Mouse (Mus musculus): ENCODE results near the gene St6gal1.

St6gal1 gene

GRCm38 (mm10) chr16:23250556-23251444 lies 26.3 kb downstream of the St6gal1 start:
- DNase-seq (ENCODE audit: low spot score in 2 of 2), result no peak

DNA sequence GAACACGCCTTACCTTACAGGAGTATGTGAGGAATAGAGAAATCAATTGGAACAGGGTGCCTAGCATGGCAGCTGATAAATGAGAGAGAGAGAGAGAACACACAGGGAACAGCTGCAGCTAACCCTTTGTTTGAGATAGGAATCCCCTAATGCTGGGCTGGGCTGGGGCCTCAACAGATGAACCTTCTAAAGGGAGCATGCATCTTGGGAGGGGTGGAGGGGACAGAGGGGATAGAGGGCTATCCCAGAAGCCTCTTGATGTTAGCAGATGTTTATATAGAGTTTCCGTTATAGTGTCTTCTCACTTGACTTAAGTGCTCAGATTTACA lies 26.9 kb downstream of the St6gal1 start:
- no peak for DNase-seq (ENCODE audit: low spot score in 2 of 2)

DNA sequence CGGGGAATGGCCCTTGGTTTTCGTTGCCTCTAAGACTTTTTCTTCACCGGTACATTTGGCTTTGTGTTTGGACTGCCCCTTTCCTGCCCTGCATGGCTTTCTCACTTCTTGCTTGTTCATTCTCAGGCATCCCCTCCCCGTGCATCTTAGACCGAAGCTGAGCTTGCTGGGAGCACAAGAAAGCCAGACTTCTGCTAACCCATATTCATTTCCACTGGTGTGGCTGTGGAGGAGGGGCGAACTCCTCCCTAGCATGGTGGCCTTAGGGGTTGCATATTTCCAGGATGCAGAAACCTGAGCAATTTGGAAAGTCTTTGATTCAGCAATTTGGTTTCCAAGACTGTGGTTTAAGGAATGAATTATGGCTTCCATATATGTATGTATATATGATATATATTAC lies 29.1 kb downstream of the St6gal1 start:
- peak in 1 of 2 experiments; percentile 13 for DNase-seq (ENCODE audit: low spot score in 2 of 2)

DNA sequence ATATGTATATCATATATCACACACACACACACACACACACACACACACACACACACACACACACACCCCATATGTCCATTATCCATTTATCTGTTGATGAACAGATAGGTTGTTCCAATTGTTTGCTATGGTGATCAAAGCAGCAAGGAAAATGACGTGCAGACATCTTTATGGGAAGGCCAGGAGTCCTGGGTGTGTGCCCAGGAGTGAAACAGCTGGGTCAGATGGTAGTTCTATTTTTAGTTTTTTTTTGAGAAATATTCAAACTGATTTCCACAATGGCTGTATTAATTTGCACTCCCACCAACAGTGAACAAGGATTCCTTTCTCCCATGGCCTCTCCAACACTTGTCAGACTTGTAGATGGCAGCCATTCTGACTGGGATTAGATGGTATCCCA lies 29.5 kb downstream of the St6gal1 start:
- no peak for DNase-seq (ENCODE audit: low spot score in 2 of 2)

DNA sequence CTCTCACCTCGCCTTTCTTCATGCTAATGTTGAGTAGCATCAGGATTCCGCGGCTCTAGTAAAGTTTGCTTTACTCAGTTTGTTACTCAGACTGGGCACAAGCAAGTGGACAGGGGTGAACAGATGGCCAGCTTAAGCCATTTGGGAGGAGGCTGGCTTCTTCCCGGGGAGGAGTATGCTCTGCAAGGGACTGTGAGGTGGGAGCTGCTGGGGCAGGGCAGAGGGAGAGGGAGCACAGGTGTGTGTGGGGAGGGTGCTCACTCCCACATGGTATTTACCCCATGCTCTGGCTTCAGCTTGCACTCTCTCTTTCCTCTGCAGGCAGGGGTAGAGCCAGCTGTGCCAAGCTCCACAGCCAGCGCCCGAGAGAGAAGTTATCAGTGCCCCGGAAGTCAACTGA lies 32.1 kb downstream of the St6gal1 start:
- peak in 1 of 2 experiments; percentile 15 for DNase-seq (ENCODE audit: low spot score in 2 of 2)

DNA sequence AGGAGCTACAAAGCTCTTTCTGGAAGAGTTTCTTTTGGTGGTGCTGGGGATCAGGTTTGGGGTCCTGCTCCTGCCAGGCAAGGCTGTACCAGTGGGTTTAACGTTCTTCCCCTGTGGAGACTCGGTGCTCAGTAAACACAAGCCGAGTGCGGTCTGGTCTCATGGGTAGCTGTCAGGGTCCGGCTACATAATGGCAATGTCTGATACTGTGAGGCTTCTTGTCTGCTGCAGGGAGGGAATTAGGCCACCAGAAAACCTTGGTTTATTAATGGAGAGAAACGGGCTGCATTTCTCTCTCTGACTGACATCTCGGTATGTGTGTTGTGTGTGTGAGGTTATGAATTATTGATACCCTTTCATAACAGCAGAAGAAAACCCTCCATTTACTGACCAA lies 33.9 kb downstream of the St6gal1 start:
- peak in 1 of 2 experiments; percentile 6 for DNase-seq (ENCODE audit: low spot score in 2 of 2)

DNA sequence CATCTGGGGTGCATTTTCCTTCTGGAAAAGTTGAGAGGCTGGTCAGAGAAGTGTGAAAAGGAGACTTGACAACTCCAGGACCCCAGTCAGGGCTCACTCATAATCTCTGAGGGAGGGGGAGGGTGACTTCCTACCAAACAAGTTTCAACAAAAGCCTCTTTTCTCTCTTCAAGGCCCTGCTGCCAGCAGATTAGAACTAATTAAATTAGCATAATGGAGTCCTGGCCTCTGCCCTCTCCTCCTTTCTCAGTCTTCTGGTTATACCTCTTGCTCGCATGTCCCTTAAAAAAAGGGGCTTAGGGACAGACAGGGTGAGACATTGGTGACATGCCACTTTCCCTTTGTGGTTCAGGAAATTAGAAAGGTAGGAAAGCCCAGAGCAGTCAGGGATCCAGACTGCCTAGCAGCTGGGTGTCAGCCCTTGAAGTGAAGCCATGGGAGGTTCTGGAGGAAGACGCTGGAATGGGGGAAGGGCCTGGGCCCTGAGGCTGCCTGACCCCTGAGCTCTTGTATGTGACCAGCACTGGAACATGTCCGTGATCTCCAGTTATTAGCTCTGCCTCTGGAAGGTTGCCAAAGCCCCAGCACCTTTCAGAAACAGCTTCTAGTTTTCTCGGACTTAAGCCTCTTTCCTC lies 34.4 kb downstream of the St6gal1 start:
- peak in 1 of 2 experiments; percentile 14 for DNase-seq (ENCODE audit: low spot score in 2 of 2)

DNA sequence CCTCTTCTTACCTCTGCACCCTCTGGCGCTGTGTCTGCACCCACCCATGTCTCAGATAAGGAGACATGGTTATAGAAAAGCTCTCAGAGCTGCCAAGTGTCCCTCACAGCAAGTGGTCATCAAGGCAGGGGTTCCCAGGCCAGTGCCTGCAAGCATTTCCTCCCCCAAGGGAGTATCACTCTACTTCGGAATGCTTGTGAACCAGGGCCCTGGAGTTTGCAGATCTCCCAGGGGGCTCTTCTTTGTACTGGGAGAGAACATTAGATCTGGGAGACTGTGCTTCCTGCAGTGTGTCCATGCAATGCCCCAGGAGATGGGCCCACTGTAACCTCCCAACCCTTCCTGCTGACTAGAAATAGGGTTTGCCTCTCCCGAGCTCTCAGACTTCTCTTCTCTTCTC lies 35.0 kb downstream of the St6gal1 start:
- DNase-seq (ENCODE audit: low spot score in 2 of 2), result peak in 1 of 2 experiments; percentile 13

DNA sequence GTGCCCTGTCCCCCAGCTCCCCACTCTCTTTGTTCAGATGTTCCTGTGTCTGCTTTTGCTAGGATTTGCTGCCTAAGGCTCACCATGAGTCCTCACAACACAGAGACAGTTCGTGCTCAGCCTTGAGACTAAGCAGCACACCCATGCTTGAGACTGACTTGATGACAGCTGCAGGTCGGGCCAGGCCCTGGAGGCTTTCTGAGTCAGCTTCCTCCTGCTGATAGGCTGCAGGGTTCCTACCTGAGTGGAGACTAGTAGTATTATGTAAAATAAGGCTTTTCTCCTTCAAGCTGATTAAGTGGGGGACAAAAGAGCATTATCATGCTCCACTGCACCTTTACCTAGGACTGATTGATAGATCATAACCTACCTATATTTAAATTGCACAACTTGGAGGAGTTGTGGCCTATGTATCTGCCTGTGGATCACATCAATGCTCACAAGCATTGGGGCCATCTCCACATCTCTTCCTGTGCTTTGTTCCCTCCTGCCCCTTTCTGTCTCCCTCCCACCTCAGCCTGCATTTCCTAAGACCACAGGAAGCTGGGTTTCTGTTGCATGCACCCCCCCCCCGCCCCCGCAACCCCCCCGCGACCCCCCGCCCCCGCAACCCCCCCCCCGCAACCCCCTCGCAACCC lies 37.7 kb downstream of the St6gal1 start:
- DNase-seq (ENCODE audit: low spot score in 2 of 2), result no peak

DNA sequence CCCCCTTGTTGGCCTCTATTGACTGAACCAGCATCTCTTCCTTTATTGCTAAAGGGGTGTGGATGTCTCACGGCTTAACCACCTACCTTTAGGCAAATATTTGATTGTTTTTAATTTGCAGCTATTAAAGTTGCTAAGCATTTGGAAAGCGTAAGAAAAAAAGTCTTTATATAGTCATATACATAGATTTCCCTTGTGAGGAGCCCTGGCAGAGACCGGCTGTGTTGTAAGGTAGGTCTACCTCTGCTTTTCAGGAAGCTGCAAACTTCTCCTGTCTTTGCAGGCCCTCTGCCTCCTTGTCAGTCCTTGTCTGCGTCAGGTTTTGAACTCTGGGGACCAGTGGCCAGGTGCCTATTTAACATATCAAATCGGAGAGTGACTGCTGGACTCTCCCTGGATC lies 38.3 kb downstream of the St6gal1 start:
- DNase-seq (ENCODE audit: low spot score in 2 of 2), result no peak

DNA sequence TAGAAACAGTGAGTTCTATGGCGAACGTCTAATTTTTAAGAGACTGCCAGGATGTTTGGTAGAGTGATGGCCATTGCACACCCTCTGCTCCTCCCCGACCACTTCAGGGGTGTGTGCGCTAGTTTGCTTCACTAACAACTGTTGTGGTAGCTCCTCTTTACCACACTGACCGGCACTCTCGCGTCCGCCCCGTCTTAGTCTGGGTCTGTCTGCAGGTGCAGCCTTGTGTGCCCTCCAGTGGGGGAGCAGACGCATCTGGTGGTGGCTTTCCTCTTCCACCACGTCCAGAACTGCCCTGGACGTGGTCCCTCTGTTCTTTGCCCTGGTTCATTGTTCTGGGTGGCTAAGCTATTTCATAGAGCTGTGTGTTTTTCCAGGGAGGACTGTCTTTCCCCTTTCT lies 40.5 kb downstream of the St6gal1 start:
- DNase-seq (ENCODE audit: low spot score in 2 of 2), result no peak

DNA sequence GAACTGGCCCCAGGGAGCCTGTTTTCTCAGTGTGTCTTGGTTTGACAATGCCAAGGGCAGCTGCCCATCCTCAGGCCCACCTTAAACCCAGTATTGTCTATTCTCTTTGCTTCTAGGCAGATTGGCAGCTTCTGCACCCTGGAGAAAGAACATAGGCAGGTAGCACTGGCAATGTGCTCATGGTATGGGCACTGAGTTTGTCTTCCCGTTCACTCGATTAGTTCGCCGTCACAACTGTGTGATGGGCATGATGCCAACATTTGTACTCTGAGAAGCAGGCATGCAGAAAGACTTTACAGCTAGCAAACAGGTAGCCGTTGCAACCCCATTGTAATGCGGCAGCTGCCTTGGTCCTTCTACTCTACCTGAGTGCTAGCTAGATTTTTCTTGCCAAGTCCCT lies 40.9 kb downstream of the St6gal1 start:
- no peak for DNase-seq (ENCODE audit: low spot score in 2 of 2)

GRCm38 (mm10) chr16:23266293-23266692 lies 41.8 kb downstream of the St6gal1 start:
- DNase-seq (ENCODE audit: low spot score in 2 of 2), result no peak

DNA sequence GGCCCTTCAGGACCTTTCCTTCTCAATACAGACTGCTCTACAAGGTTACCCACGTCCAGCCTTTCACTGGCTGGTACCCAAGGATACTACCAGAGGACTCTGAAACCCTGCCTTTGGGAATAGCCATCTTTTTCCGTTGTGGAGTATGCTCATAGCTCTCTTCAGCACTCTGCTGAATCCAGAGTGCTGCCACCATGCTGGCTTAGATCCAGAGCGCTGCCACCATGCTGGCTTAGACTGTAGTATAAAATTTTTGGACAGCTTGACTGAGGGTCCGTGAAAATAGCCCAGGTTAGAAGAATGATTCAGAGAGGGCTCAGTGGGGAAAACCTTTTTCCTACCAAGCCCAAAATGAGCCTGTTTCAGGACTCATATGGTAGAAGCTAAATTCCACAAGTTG lies 42.4 kb downstream of the St6gal1 start:
- DNase-seq (ENCODE audit: low spot score in 2 of 2), result peak in 1 of 2 experiments; percentile 29

DNA sequence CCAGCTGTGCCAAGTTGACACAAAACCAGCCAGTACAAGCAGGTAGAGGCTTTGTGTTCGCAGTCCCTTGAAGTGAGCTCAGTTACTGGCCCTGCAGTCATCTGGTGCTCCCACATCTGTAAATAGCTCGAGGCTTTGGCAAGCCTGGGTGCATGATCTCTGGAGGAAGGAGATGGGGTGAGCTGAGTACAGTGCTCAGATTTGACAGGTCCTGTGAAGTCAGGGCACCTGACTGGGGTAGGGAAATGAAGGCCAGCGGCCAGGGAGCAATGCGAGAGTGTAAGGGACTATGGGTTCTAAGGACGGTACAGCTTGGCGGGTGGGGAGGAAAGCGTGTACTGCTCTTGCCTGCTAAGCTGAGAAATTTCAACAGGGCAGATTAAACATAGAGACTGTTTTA lies 43.7 kb downstream of the St6gal1 start:
- no peak for DNase-seq (ENCODE audit: low spot score in 2 of 2)

DNA sequence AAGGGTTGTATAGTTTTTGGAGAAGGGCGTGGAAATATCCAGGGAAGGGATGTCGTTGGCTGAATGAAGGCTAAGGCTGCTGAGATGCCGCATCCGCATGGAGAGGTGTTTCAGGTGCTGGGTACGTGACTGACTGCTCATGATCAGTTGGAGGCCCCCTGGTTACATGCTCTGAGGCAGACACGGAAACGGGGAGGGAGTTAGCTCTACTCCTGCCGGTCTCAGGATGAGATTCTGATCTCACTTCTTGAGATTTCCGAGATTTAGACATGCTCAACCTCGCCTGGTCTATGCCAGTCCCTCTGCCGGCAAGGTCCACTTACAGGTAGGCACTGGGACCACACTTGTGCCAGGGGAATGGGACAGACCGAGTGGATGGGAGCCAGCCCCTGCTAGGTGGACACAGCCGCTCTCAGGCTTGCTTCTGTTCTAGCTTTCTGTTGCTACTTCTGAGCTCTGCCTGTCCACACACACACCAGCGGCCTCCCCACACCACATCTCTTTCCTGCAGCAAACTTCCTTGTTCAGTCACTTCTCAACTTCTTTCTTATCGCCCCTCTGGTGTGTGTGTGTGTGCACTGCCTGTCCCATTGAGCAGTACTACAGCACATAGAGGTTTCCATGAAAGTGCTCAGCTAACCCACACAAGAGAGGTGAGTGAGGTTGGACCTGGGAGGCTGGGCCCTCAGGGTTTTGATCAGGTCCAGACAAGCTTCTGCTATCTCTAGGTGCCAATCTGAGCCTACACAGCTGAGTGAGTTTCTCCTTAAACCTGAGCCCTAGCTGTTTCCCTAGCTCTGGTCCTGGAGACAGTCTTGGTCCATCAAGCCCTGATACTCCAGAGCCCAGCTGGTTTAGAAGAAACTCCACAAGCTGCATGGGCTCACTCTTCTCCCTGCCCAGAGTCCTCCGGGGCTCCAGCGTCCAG lies 44.8 kb downstream of the St6gal1 start:
- no peak for DNase-seq (ENCODE audit: low spot score in 2 of 2)

DNA sequence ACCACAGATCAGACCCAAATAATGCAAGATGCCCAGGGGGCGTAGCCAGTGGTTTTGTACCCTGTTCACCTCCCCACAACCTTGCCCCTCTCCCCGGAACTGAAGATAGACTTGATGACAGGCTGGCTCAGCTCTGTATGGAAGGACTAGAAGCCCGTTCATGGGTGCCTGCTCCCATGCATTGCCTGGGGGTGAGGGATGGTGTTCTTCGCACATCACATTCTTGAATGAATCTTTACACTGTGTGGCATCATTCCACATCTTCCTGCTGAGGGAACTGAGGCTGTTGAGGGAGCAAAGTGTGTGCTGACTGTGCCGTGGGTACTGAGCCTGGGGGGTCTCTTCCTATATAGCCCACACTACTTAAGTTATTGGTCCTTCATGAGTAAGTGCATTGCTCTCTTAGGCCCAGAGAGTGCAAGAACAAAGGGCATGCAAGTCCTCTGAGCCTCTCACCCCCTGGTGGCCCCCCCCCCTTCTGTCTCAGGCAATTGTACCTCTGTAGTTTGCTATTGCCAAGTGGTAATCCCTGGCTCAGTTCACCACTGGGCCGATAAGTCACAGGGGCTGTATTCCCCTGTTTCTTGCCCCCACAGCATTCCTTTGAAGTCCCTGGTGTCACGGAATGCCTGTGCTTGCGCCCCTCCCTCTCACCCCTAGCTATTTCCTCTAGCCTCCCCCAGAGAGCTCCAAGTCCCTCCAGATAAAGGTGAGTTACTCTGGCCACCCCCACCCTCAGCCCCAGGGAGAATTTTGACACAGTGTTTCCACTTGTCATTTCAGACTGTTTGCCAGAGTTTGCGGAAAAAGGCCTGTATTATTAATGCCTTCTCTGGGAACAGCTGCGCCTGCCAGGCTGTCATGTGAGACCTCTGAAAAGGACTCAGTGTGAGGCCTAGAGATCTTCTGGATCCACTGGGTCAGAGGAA lies 45.7 kb downstream of the St6gal1 start:
- no peak for DNase-seq (ENCODE audit: low spot score in 2 of 2)

DNA sequence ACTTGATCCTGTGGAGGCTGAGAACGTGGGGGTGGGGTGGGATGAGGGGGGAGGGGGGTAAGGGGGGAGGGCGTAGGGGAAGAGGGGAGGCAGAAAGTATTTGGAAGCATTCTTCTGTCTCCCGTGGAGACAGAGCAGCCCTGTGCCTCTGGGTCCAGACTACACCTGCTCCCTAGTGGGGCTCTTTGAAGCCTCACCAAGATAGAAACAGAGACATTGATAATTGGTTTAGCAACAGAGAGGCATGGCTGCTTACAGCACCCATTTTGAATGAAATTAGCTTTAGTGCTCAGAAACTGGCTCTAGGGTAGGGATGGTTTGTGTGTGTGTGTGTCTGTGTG lies 46.3 kb downstream of the St6gal1 start:
- no peak for DNase-seq (ENCODE audit: low spot score in 2 of 2)

DNA sequence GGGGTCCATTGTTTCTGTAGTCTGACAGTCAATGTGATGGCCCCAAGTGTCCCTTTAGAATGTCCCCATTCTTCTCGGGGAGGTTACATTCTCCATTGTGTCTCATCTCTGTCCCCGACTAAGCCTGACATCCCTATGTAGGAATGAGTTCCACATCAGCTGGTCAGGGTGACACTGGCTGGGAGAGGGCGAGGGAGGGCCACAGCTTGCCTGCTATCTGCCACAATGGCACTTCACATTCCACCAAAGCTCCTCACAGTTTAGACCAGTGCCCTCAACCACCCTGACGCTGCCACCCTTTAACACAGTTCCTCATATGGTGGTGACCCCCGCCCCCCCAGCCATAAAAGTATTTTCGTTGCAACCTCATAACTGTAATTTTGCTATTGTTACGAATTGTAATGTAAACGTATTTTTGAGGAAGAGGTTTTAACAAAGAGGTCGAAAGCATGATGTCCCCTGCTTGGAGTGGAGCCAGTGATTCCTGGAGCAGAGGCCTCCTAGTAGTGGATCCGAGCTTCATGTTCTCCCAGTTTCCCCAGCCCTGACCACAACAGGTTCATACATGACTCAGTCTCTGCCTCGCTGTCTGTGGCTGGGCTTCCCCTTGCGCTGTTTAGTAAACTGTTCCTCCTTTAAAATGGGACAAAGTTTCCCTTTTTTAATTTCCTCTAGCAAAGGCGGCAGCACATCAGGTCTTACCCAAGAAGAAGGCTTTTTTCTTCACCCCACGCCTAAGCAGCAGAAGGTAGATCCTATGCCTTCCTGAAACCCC lies 47.4 kb downstream of the St6gal1 start:
- peak in 1 of 2 experiments; percentile 6 for DNase-seq (ENCODE audit: low spot score in 2 of 2)

All from cerebellum, postnatal 4 days (tissue).